Mouse (Mus musculus): ENCODE measurements around the gene Scn5a. TPM values are rescaled to one million over a fixed set of nuclear protein-coding genes. Genes with fewer than 3 reads are reported as not detected.

The Scn5a gene
- 1.2 and 1.5 TPM in 2 replicates for polyA plus RNA-seq (2016; fragmentation: Nextera tagmentation; extraction: Ambion mirVana)

DNA sequence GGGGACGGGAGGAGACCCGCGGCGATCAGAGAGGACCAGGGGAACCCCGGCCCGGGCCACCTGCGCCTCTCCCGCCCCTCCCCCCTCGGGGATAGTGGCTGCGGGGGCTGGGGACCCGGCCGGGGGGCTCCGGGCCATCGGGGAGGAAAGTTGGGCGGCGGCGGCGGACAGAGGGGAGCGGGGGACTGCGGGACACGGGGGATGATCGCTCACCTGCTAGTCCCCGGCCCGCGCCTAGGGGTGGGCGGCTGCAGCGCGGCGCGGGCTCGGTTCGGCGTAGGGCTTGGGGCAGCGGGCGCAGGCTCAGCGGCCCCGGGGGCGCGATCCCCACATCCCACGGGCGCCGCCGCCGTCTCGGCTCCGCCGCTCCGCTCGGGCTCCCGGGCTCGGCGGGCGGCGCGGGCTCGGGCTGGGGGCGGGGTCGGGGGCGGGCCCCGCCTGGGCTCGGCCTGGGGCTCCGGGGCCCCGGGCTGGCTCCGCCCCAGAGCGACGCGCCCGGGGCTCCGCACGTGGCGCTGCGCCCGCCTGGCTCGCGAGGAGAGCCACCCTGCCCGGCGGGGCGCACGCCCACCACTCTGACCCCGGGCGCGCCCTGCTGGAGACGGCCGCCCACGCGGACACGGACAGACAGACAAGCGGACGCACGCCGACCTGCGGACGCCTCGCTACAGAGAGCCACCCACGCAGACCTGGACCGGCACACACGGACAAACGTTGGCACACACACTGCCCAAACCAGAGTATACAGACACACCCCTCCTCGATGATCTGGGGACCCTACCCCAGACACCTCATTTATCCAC is at the start of gene Scn5a:
TSS of gene Scn5a (minus strand) at position 381 of the 803 bp plus-strand sequence.
- Histone ChIP-seq H3K27ac (replicated peaks) (peak within 1 kb of the TSS; percentile 49; the same call in 1 of the 2 replicates), H3K4me3 (peak within 1 kb of the TSS; percentile 68), H3K27me3 (replicated peaks; ENCODE audit: low read depth, poor library complexity, severe bottlenecking) (peaks cover 94% of the 10 kb centered on the region), H3K9me3 (no peaks in the 10 kb centered on the region), H3K4me1 (peaks cover 24% of the 10 kb centered on the region), H3K36me3 (replicated peaks) (no peaks in the 10 kb centered on the region)
- 3% methylated on average over 99 of the region's 99 CpGs for WGBS
- DNase-seq (ENCODE audit: low spot score): peak; percentile 56

DNA sequence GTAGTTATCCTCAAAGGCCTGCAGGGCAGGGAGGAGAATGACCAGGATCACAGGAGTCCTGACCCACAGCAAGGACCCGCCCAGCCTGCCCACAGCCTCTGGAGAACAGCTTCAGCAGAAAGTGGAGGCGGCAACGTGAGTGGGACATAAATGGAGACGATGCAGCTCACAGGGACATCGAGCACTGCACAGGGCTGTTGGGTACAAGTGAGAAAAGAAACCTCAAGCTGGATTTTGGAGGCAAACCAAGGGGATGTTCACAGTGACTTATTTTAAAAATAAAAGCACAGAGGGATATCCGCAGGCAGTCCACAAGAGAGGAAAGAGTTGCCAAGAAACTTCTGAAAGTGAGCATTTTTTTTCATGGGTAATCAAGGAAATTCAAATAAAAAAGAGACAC is 48.4 kb upstream of the Scn5a start:
- Histone ChIP-seq H3K4me3 (no peak overlapping the region), H3K4me1 (peaks cover 13% of the 10 kb centered on the region), H3K27ac (replicated peaks) (no peak overlapping the region), H3K27me3 (replicated peaks; ENCODE audit: low read depth, poor library complexity, severe bottlenecking) (peaks cover 9% of the 10 kb centered on the region; the same call in 1 of the 2 replicates), H3K9me3 (no peaks in the 10 kb centered on the region), H3K36me3 (replicated peaks) (no peaks in the 10 kb centered on the region)
- DNase-seq (ENCODE audit: low spot score): no peak
- 79% methylated on average over 6 of the region's 6 CpGs for WGBS

DNA sequence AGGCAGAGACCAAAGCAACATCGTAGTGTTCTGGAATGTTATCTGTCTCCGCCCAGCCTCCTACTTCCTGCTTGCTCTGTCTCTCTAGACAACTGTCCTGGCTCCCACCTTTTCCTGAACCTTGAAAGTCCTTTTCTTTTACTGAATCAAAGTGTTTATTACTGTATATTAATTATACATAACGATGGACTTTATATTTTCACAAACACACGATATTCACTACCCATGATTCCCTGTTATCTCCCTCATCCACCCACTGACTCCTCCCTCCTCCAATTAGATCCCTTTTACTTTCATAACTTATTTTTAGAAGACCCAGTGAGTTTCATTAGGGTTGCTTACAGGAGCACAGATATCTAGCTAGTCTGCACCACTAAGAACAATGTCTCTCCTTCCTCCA is 45.3 kb upstream of the Scn5a start:
- no peak for DNase-seq (ENCODE audit: low spot score)
- Histone ChIP-seq H3K4me1 (no peaks in the 10 kb centered on the region), H3K27me3 (replicated peaks; ENCODE audit: low read depth, poor library complexity, severe bottlenecking) (peaks cover 6% of the 10 kb centered on the region; the same call in 1 of the 2 replicates), H3K27ac (replicated peaks) (no peak overlapping the region), H3K36me3 (replicated peaks) (no peaks in the 10 kb centered on the region), H3K4me3 (no peak overlapping the region), H3K9me3 (no peaks in the 10 kb centered on the region)
- WGBS: 83% methylated on average over 4 of the region's 4 CpGs

DNA sequence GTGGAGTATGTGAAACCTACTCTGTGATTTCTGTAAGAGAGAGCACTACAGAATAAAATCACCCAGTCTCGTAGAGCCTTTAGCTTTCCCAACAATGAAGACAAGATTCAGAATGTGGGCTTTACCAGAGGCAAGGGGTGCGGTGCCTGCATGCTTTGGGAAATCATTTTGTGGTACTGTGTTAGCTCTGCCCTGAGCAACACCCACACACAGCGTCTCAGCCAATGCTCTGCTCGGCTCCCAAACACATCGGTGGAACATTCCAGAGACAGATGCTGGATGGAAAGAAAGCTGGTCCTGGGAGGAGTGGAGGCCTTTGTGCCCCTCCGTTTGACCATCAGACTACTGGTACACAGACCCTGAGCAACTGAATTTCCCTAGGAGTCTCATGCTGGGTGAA is 36.0 kb upstream of the Scn5a start:
- WGBS: 82% methylated on average over 6 of the region's 6 CpGs
- peaks cover 30% of the 10 kb centered on the region for H3K4me1 ChIP-seq
- H3K27ac ChIP-seq (replicated peaks): no peak overlapping the region
- H3K4me3 ChIP-seq: no peak overlapping the region
- no peaks in the 10 kb centered on the region for H3K36me3 ChIP-seq (replicated peaks)
- H3K9me3 ChIP-seq: no peaks in the 10 kb centered on the region
- no peak for DNase-seq (ENCODE audit: low spot score)
- H3K27me3 ChIP-seq (replicated peaks; ENCODE audit: low read depth, poor library complexity, severe bottlenecking): no peaks in the 10 kb centered on the region

DNA sequence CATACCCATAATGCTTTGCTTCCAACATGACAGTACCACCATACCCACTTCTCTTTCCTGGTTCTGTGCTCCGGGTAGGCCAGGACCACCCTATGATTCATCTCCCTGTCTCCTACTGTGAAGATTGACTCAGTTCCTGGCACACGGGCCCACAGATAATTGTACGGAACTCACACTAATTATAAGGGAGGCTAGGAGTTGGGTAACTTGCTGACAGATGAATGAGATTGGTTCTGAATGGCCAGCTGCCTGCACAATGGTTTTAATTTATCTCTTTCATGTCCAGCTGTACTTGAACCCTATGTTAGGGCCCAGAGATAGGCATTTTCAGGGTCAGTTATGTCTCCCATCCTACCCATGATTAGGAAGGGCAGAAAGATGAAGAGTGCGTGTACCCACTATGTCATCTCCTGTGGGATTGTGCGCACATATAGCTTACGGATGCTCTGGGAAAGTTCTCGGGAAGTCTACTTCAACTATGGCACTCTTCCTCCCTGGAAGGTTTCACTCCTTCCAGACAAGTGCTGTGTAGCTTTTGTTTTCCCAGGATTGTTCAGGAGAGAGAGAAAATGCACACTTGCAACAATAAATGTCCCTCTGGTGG is 31.8 kb upstream of the Scn5a start:
- H3K9me3 ChIP-seq: no peaks in the 10 kb centered on the region
- WGBS: 91% methylated on average over 7 of the region's 7 CpGs
- no peaks in the 10 kb centered on the region for H3K27me3 ChIP-seq (replicated peaks; ENCODE audit: low read depth, poor library complexity, severe bottlenecking)
- no peak overlapping the region for H3K4me3 ChIP-seq
- no peaks in the 10 kb centered on the region for H3K36me3 ChIP-seq (replicated peaks)
- H3K4me1 ChIP-seq: peaks cover 25% of the 10 kb centered on the region
- no peak overlapping the region for H3K27ac ChIP-seq (replicated peaks)
- DNase-seq (ENCODE audit: low spot score): no peak

DNA sequence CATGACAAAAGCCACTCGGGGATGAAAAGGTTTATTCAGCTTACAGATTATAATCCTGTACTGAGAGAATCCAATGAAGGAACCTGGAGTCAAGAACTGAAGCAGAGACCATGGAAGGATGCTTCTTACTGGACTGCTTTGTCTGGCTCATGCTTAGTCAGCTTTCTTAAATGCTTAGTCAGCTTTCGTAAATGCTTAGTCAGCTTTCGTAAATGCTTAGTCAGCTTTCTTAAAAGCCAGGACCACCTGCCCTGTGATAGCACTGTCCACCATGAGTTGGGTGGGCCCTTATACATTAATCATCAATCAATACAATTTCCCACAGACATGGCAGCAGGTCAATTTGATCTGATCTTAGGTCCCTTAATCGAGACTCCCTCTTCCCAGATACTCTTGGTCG is 28.1 kb upstream of the Scn5a start:
- Histone ChIP-seq H3K4me3 (no peak overlapping the region), H3K36me3 (replicated peaks) (no peaks in the 10 kb centered on the region), H3K27me3 (replicated peaks; ENCODE audit: low read depth, poor library complexity, severe bottlenecking) (no peaks in the 10 kb centered on the region), H3K4me1 (peaks cover 13% of the 10 kb centered on the region), H3K27ac (replicated peaks) (no peak overlapping the region), H3K9me3 (no peaks in the 10 kb centered on the region)
- DNase-seq (ENCODE audit: low spot score): no peak
- 94% methylated on average over 5 of the region's 5 CpGs for WGBS

DNA sequence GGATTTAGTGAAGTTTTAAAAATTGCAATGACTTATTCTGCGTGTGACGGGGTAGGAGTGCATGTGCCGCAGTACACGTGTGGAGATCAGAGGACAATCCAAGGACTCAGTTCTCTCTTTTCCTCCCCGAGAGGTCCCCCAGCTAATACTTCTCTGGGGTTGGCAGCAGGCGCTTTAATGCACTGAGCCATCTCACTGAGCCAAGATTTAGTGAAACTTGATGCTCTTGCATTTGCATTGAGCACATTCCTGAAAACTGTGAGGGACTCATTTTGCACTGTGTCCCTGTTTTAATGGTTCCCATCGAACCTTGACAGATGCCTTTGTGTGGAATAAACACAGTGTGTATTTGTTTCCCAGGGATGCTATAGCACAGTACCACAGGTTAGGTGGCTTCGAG is 25.8 kb upstream of the Scn5a start:
- peaks cover 12% of the 10 kb centered on the region for H3K4me1 ChIP-seq
- no peak overlapping the region for H3K4me3 ChIP-seq
- H3K9me3 ChIP-seq: peaks cover 4% of the 10 kb centered on the region; the same call in 1 of the 2 replicates
- 72% methylated on average over 8 of the region's 8 CpGs for WGBS
- no peak overlapping the region for H3K27ac ChIP-seq (replicated peaks)
- H3K36me3 ChIP-seq (replicated peaks): no peaks in the 10 kb centered on the region
- no peak for DNase-seq (ENCODE audit: low spot score)
- no peaks in the 10 kb centered on the region for H3K27me3 ChIP-seq (replicated peaks; ENCODE audit: low read depth, poor library complexity, severe bottlenecking)

DNA sequence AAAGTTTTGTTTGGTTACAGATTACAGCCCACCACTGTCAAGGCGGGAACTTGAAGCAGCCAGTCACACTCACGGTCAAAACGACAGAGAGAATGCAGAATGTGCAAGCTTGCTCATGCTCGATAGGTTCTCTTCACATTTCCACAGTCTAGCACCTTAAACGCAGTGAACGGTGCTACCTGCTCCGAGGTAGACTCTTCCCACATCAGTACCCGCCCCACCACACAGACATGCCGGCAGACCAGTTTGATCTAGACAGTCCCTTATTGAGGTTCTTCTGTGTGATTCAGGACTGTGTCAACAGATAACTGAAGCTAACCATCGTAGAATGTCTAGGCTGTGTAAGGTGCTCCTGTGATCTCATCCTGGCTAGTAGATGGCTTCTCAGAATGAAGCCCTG is 19.7 kb upstream of the Scn5a start:
- Histone ChIP-seq H3K27me3 (replicated peaks; ENCODE audit: low read depth, poor library complexity, severe bottlenecking) (no peaks in the 10 kb centered on the region), H3K36me3 (replicated peaks) (no peaks in the 10 kb centered on the region), H3K4me3 (no peak overlapping the region), H3K27ac (replicated peaks) (no peak overlapping the region; the same call in 1 of the 2 replicates), H3K9me3 (peaks cover 5% of the 10 kb centered on the region; the same call in 1 of the 2 replicates), H3K4me1 (peaks cover 6% of the 10 kb centered on the region)
- DNase-seq (ENCODE audit: low spot score): no peak
- 89% methylated on average over 10 of the region's 10 CpGs for WGBS

DNA sequence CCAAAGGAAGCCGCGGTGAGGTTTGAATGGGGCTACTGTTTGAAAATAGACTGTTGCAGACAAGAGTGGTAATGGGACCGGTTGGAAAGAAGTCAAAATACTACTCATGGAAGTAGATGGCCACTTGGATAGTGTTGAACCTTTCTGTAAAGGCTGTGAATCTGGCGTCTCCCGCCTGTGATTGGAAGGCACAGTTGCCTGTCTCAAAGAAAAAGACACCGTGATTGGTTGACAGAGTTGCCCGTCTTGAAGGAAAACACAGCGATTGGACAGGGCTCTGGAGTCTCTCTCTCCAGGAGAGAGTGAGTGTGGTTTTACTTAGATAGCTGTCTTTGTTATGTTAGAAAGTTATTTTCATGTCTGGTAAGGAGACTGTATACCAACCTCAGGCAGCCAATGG is 18.5 kb upstream of the Scn5a start:
- no peak for DNase-seq (ENCODE audit: low spot score)
- no peaks in the 10 kb centered on the region for H3K27me3 ChIP-seq (replicated peaks; ENCODE audit: low read depth, poor library complexity, severe bottlenecking)
- no peaks in the 10 kb centered on the region for H3K36me3 ChIP-seq (replicated peaks)
- H3K4me1 ChIP-seq: peaks cover 6% of the 10 kb centered on the region
- no peak overlapping the region for H3K4me3 ChIP-seq
- H3K9me3 ChIP-seq: peaks cover 5% of the 10 kb centered on the region; the same call in 1 of the 2 replicates
- no peak overlapping the region for H3K27ac ChIP-seq (replicated peaks)
- 78% methylated on average over 8 of the region's 8 CpGs for WGBS

DNA sequence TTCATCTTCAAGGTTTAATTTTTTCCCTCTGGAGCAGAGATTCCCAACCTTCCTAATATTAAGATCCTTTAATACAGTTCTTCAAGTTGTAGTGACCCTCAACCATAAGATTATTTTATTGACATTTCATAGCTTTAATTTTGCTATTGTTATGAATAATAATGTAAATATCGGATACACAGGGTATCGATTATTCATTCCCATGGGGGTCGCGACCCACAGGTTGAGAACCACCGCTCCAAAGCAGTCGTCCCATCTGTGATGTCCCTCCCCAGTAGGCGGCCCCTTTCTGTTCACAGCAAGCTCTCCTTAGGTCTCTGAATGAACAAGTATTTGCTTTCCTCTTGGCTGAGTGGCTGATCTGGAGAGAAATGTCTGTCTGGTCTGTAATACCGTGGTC is 10.8 kb upstream of the Scn5a start:
- H3K36me3 ChIP-seq (replicated peaks): no peaks in the 10 kb centered on the region
- peaks cover 20% of the 10 kb centered on the region for H3K4me1 ChIP-seq
- no peak overlapping the region for H3K4me3 ChIP-seq
- 85% methylated on average over 8 of the region's 8 CpGs for WGBS
- H3K27ac ChIP-seq (replicated peaks): no peak overlapping the region
- DNase-seq (ENCODE audit: low spot score): no peak
- no peaks in the 10 kb centered on the region for H3K9me3 ChIP-seq
- H3K27me3 ChIP-seq (replicated peaks; ENCODE audit: low read depth, poor library complexity, severe bottlenecking): peaks cover 20% of the 10 kb centered on the region

DNA sequence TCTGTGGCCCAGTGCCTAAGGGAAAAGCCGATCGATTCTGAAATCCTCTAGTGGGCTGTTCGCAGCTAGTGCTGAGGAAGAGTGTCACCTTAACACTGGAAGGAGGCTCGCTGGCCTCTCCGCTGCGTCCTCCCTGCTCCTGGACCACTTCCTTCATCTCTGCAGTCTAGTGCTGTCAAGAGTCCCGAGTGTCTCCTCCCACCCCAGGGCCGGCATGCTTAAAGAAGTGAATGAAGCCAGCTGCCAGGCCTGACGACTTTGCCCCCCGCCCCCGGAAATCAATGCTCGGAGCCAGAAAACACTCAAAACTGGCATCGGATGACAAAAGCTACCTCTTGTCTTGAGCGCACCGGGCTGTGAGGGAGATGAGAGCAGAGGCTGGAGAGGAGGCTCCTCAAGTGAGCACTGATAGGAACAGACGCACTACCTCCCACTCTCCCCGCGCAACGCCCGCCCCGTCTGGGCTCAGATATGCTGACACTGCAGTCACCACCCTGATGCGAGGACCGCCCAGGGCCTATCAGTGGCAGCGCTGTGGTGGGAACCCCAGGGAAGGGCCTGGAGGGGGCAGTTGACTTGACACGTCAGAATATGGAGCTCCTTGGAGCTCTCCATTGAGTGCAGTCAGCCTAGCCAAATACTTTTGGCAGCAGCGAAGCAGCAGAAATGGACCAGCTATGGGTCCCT is 10.1 kb upstream of the Scn5a start:
- Histone ChIP-seq H3K4me1 (peaks cover 20% of the 10 kb centered on the region), H3K4me3 (peak overlapping the region; percentile 33), H3K9me3 (no peaks in the 10 kb centered on the region), H3K27ac (replicated peaks) (no peak overlapping the region), H3K36me3 (replicated peaks) (no peaks in the 10 kb centered on the region), H3K27me3 (replicated peaks; ENCODE audit: low read depth, poor library complexity, severe bottlenecking) (peaks cover 25% of the 10 kb centered on the region)
- peak; percentile 40 for DNase-seq (ENCODE audit: low spot score)
- 40% methylated on average over 26 of the region's 26 CpGs for WGBS

DNA sequence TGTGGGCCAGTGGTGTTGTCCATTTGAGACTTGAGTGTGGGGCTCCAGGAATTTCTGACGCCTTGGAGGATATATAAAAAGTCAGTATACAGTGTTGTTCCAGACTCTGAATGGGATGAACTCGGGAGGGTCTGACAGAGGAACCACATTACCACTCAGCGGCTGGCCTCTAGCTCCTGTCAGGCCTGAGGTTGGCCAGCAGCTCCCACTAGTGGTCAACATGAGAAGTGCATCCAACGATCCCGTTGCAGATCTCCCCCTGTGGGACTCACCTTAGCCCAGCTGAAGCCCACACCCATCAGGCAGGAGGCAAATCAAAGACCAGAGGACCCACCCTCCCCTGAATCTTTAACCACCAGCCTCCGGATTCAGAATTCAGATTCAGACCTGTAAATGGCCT is 1.9 kb upstream of the Scn5a start:
- H3K27me3 ChIP-seq (replicated peaks; ENCODE audit: low read depth, poor library complexity, severe bottlenecking): peaks cover 84% of the 10 kb centered on the region
- under 1% methylated on average over 6 of the region's 6 CpGs for WGBS
- H3K4me1 ChIP-seq: peaks cover 24% of the 10 kb centered on the region
- no peak overlapping the region for H3K4me3 ChIP-seq
- H3K36me3 ChIP-seq (replicated peaks): no peaks in the 10 kb centered on the region
- H3K27ac ChIP-seq (replicated peaks): no peak overlapping the region
- peak; percentile 82 for DNase-seq (ENCODE audit: low spot score)
- H3K9me3 ChIP-seq: no peaks in the 10 kb centered on the region
